Mouse (Mus musculus) activated CD4-positive, CD25-positive, alpha-beta regulatory T cell (primary cell): ENCODE data around the gene Olfr1564. TPM values are rescaled to one million over a fixed set of nuclear protein-coding genes. Genes with fewer than 3 reads are reported as not detected.

ENCODE experiments used
- polyA plus RNA-seq, 2 experiments: library from polyadenylated mRNA; unstranded; fragments of 100-300 nt; shearing (Covaris generic); gene quantifications; one replicate each; pipeline ENCODE4 v1.2.1; 2017

Olfr1564 gene
- not detected for polyA plus RNA-seq

GRCm38 (mm10) chr17:33221590-33221989, at the start of gene Olfr1564:
Olfr1564 (minus strand) TSS chr17:33221690.

GRCm38 (mm10) chr17:33264376-33264775, 42.9 kb upstream of the Olfr1564 start, which contains the start of gene Olfr63:
Olfr63 (plus strand) TSS chr17:33264676.

DNA sequence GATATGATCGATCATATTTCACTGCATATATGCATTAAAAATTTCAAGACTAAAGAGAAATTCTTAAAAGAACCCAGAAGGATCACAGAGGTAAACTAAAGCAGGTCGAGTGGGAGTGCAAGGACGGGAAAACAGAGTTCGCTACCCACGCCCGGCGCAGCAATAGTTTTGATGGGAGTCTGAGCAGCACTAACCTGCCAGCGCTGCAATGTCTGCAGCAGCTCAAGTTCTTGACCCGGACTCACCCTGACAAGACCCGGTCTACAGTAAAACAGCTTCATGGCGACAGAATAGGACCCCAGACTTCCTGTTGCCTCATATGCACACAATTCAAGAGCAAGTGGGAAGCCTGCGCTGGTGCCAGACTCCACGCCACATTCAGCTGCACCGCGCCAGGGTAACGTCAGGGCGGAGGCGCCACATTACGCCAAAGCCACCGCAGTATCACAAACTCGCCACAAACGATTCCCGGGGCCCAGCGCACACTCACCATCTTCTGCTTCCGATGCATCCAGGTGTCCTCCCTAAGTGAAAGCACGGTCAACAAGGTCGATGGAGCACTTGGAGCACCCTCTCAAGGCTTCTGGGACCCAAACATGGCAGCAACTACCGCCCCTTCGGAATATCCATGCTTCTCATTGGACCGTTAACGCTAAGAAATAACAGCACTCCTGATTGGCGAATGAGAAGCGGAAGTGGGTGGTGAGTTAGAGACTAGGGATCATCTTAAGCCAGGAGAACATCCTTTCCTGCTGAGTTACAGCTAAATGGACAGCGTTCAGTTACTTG, 33.2 kb upstream of the Olfr1564 start, which contains the start of gene Zfp955a:
TSS of gene Zfp955a (minus strand) at position 616 of the 789 bp plus-strand sequence.

DNA sequence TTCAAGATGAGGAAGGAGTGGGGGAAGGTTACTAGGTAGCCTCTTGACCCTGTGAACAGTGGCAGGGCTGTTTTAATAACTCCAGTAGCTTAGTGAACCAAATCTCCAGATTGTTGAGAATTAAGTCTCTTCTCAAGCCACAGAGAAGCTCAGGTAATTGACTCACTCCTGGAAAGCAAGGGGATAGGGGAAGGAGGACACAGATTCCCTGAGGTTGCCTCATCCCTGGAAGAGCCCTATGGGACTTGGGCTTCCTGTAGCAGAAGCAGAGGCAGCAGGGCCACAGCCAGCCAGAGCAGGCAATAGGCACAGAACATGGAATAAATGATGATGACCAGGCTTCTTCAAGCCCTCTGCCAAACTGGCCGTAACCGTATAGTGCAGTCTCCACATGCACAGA, 30.5 kb downstream of the Olfr1564 start, which contains the start of gene Olfr239:
TSS of gene Olfr239 (plus strand) at position 301 of the 400 bp plus-strand sequence.

GRCm38 (mm10) chr17:33168147-33168546, 53.3 kb downstream of the Olfr1564 start, which contains the start of gene Olfr55:
Olfr55 (plus strand) TSS chr17:33168447.

Other genes with a start within 250 kb of the Olfr1564 start
- 10 to 100 TPM; 15.0 to 15.1 TPM for gene Zfp952, start 228.6 kb downstream of the Olfr1564 start, polyA plus RNA-seq
- 1 to 10 TPM; 4.9 to 6.6 TPM for gene Zfp763, start 188.3 kb downstream of the Olfr1564 start, polyA plus RNA-seq
- gene 4921501E09Rik, start 153.6 kb downstream of the Olfr1564 start, polyA plus RNA-seq: not detected
- gene Zfp563, start 132.4 kb downstream of the Olfr1564 start, polyA plus RNA-seq: 1 to 10 TPM; 4.3 to 7.2 TPM
- gene Morc2b, start 82.0 kb downstream of the Olfr1564 start, polyA plus RNA-seq: not detected
- gene Olfr55, start 53.2 kb downstream of the Olfr1564 start, polyA plus RNA-seq: under 1 TPM in 1 of 2 experiments, not detected in 1; 0.05 TPM
- gene Olfr239, start 30.4 kb downstream of the Olfr1564 start, polyA plus RNA-seq: not detected
- gene Zfp955a, start 33.5 kb upstream of the Olfr1564 start, polyA plus RNA-seq: 10 to 100 TPM; 10.2 to 16.2 TPM
- under 1 TPM in 1 of 2 experiments, not detected in 1; 0.06 TPM for gene Olfr63, start 43.0 kb upstream of the Olfr1564 start, polyA plus RNA-seq
- gene Zfp955b, start 67.9 kb upstream of the Olfr1564 start, polyA plus RNA-seq: 10 to 100 TPM in 1 of 2 experiments, 1 to 10 TPM in 1; 8.2 to 11.0 TPM
- gene Zfp81, start 137.2 kb upstream of the Olfr1564 start, polyA plus RNA-seq: 1 to 10 TPM; 4.7 to 9.3 TPM
- gene Zfp101, start 173.0 kb upstream of the Olfr1564 start, polyA plus RNA-seq: 1 to 10 TPM; 5.2 to 10.0 TPM
- not detected for gene Actl9, start 211.2 kb upstream of the Olfr1564 start, polyA plus RNA-seq